Mouse (Mus musculus) stomach, embryonic 15.5 days (tissue): Measurements from ENCODE around the gene Nfia. TPM values are rescaled to one million over a fixed set of nuclear protein-coding genes. Genes with fewer than 3 reads are reported as not detected.

Experiments
- ATAC-seq: fragments of 200-750 bp; cut with Nextera tagmentation; 2 replicates; pipeline ENCODE4 v1.8.0; 2017; ENCODE audit warnings: low read depth, moderate number of reproducible peaks, moderate TSS enrichment; ENCODE audit not compliant: insufficient read depth, low FRiP score
- H3K27ac ChIP-seq: fragments of 300-500 bp; sonication (generic); 2 replicates; pipeline ENCODE4 v1.5.1; 2015; ENCODE audit warnings: mild to moderate bottlenecking, inconsistent platforms
- H3K27me3 ChIP-seq: fragments of 300-500 bp; sonication (generic); replicated peaks from 2 replicates; pipeline ENCODE4 v1.6.1; 2015; ENCODE audit warnings: inconsistent platforms
- H3K36me3 ChIP-seq: fragments of 300-500 bp; sonication (generic); 2 replicates; pipeline ENCODE4 v1.6.1; 2015; ENCODE audit warnings: inconsistent platforms
- H3K4me1 ChIP-seq: fragments of 300-500 bp; sonication (generic); 2 replicates; pipeline ENCODE4 v1.6.1; 2015; ENCODE audit warnings: inconsistent platforms
- H3K4me2 ChIP-seq: fragments of 300-500 bp; sonication (generic); 2 replicates; pipeline ENCODE4 v1.6.1; 2015; ENCODE audit warnings: mild to moderate bottlenecking, inconsistent platforms
- H3K4me3 ChIP-seq: fragments of 300-500 bp; sonication (generic); replicated peaks from 2 replicates; pipeline ENCODE4 v1.5.1; 2015; ENCODE audit warnings: inconsistent platforms
- H3K9ac ChIP-seq: fragments of 300-500 bp; sonication (generic); 2 replicates; pipeline ENCODE4 v1.6.1; 2015; ENCODE audit warnings: inconsistent platforms
- H3K9me3 ChIP-seq: fragments of 300-500 bp; sonication (generic); 2 replicates; pipeline ENCODE4 v1.6.1; 2016; ENCODE audit warnings: inconsistent platforms
- WGBS: fragments of 180-500 bp; shearing (Covaris S2); methylation state at CpG from one replicate; pipeline ENCODE4 v1.1.7; 2015; 5-methylcytosine and 5-hydroxymethylcytosine counted together
- polyA plus RNA-seq: library from polyadenylated mRNA; unstranded; fragments of >200 nt; fragmentation: Nextera tagmentation; extraction: Ambion mirVana; gene quantifications from 2 replicates; pipeline ENCODE4 v1.2.1, GENCODE M21; 2015

Gene Nfia
- polyA plus RNA-seq, 1 experiment from 2014 or later, result 45.5 TPM

DNA sequence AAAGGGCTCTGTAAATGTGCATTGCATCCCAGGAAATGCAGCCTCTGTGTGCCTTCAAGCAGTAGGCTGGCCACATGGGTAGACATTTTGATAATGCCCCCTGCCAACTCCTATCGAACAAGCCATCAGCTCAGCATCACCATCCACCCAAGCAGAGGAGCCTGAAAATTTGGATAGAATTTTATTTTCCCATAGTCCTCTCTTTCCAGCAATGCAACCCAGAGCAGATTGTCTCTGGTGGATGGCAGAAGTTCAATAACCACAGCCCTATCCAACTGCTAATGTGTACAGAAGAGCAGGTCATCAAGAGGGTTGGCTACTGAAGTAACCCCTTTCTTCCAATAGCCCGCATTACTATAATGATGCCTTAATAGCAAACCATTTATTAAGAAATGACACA, 237.4 kb downstream of the Nfia start:
- 68% methylated on average over 2 of the region's 2 CpGs for WGBS
- Histone ChIP-seq H3K27ac (no peak overlapping the region), H3K4me3 (no peak overlapping the region), H3K36me3 (peaks cover 4% of the 10 kb centered on the region; the same call in 1 of the 2 replicates), H3K4me1 (0 out of 2 replicates have a peak, but pooled peaks cover 1% of the 10 kb centered on the region), H3K9ac (no peak overlapping the region), H3K27me3 (no peaks in the 10 kb centered on the region), H3K4me2 (no peak overlapping the region), H3K9me3 (no peaks in the 10 kb centered on the region)
- no peak for ATAC-seq

DNA sequence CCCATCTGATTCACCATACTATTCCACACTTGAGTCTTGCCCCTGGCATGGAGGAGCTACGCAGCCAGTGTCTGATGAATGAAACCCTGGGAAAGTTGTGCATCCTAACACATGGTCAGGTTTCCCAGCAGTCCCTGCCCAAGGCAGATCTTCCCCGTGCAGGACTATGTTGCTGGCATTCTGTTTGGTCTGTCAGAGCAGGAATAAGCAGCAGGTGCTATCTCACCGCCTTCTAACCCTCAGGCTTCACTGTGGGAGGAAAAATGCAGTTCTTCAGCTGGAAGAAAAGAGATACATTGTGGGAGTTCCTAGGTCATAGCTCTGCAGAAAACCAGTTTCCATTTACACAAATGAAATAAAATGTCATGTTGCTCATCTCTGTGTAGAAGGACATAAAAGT, 247.3 kb downstream of the Nfia start:
- Histone ChIP-seq H3K4me2 (no peak overlapping the region), H3K9me3 (no peaks in the 10 kb centered on the region), H3K36me3 (peaks cover 5% of the 10 kb centered on the region; the same call in 1 of the 2 replicates), H3K4me1 (no peaks in the 10 kb centered on the region), H3K9ac (no peak overlapping the region), H3K27ac (no peak overlapping the region), H3K4me3 (no peak overlapping the region), H3K27me3 (no peaks in the 10 kb centered on the region)
- no peak for ATAC-seq
- WGBS, result 88% methylated on average over 3 of the region's 3 CpGs

DNA sequence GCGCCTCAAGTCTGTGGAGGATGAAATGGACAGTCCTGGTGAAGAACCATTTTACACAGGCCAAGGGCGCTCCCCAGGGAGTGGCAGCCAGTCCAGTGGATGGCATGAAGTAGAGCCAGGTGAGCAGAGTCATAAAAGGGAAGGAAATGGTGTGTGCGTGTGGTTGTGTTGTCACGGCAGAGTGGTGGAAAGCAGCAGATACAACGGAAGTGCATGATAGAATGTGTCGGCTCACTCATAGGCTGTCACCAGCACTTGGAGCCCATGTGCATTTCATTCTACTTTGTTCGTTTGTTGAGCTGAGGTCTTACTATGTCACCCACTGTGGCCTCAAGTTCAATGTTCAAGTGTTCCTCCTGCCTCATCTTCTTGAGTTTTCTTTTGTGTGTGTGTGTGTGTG, 248.3 kb downstream of the Nfia start:
- Histone ChIP-seq H3K9ac (no peak overlapping the region), H3K9me3 (no peaks in the 10 kb centered on the region), H3K4me1 (no peaks in the 10 kb centered on the region), H3K4me2 (no peak overlapping the region), H3K36me3 (0 out of 2 replicates have a peak, but pooled peaks cover 3% of the 10 kb centered on the region), H3K27ac (no peak overlapping the region), H3K4me3 (no peak overlapping the region), H3K27me3 (no peaks in the 10 kb centered on the region)
- ATAC-seq, result no peak
- WGBS, result 86% methylated on average over 7 of the region's 7 CpGs

DNA sequence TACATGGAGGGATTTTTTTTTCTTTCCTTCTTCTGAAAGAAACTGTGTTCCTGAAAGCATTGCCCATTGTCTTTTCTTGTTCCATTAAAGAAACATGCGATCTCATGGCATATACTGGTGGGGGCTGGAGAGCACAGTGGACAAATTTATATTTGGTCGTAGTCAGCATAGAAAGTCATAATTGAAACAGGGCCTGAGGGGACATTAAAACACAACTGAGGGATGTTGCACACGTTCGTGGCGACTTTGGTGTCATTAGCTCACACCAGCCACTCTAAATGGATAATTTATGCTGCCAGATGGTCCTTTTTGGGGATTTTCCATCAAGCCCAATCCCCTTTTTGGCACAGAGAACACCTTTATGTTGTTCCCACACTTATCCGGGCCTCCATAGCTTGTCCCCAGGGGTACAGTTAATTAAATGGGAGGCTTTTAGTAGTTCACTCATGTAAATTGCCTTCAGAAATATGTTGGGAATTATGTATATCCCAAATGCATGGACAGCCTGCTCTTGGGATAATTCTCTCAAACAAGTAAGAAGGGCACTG, 250.8 kb downstream of the Nfia start:
- WGBS, result 73% methylated on average over 6 of the region's 6 CpGs
- no peak overlapping the region for H3K4me3 ChIP-seq
- no peaks in the 10 kb centered on the region for H3K27me3 ChIP-seq
- H3K4me2 ChIP-seq, result no peak overlapping the region
- H3K27ac ChIP-seq, result no peak overlapping the region
- no peak overlapping the region for H3K9ac ChIP-seq
- H3K9me3 ChIP-seq, result no peaks in the 10 kb centered on the region
- H3K4me1 ChIP-seq, result no peaks in the 10 kb centered on the region
- ATAC-seq, result no peak
- 0 out of 2 replicates have a peak, but pooled peaks cover 3% of the 10 kb centered on the region for H3K36me3 ChIP-seq

DNA sequence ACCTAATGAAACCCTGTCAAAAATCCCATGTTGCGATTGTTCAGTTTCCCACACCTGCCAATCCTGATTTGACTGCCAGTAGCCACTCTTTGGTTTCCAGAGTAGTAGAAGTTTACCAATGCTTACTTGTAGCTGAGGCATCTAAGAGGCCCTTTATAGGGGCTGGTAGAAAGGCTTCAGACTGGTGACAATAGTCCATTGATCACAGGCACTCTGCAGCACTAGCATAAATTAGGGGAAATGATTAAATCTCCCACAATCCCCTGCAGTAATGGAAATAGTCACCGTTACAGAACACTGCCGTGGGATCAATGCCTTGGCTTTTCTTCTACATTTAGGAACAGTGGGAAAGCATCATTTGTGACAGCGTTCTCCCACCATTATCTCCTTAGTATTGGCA, 254.9 kb downstream of the Nfia start:
- WGBS, result 82% methylated on average over 4 of the region's 4 CpGs
- Histone ChIP-seq H3K9ac (no peak overlapping the region), H3K4me2 (no peak overlapping the region), H3K9me3 (no peaks in the 10 kb centered on the region), H3K4me3 (no peak overlapping the region), H3K27me3 (no peaks in the 10 kb centered on the region), H3K27ac (no peak overlapping the region), H3K36me3 (0 out of 2 replicates have a peak, but pooled peaks cover under 1% of the 10 kb centered on the region), H3K4me1 (no peaks in the 10 kb centered on the region)
- ATAC-seq, result no peak

DNA sequence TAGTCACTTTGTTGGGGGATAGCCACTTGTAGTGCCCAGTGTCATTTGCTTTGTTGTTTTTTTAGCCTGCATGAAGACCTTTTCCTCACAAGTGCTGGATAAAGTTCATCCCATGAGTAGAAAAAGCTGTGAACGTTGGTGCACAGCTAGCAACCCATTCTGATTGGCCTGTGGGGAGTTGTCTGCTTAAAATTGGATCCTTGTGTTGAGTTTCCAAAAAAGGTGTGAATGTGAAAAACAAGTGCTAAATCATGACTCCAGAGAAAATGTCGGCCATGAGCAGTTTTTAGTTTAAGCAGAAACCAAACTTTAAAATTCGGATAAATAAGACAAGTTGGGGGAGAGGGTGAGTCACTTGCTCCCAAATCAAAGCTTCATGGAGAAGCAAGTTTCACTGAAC, 259.3 kb downstream of the Nfia start:
- Histone ChIP-seq H3K4me2 (no peak overlapping the region), H3K27ac (no peak overlapping the region), H3K4me1 (no peaks in the 10 kb centered on the region), H3K9me3 (no peaks in the 10 kb centered on the region), H3K9ac (no peak overlapping the region), H3K36me3 (no peaks in the 10 kb centered on the region), H3K27me3 (no peaks in the 10 kb centered on the region), H3K4me3 (no peak overlapping the region)
- ATAC-seq, result no peak
- 64% methylated on average over 3 of the region's 3 CpGs for WGBS

DNA sequence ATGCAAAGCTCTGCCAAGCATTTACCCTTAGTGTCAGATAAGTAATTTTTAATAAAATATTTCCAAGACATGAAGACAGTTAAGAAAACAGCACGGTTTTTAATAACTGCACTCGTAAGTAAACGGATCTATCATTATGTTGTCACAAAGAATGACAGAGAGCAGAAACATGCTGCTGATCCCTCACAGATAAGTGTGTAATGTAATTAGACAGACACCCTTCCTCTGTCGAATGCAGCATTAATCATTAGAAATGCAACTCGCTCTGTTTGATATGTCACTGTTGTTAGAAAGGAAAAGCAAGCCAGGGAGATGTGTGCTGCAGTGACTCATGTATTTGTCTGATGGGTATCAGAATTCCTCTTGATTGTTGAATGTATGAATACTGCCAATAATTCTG, 259.8 kb downstream of the Nfia start:
- H3K4me3 ChIP-seq, result no peak overlapping the region
- 52% methylated on average over 5 of the region's 5 CpGs for WGBS
- no peaks in the 10 kb centered on the region for H3K36me3 ChIP-seq
- no peaks in the 10 kb centered on the region for H3K27me3 ChIP-seq
- no peak overlapping the region for H3K9ac ChIP-seq
- H3K4me1 ChIP-seq, result no peaks in the 10 kb centered on the region
- H3K4me2 ChIP-seq, result no peak overlapping the region
- ATAC-seq, result no peak
- no peak overlapping the region for H3K27ac ChIP-seq
- no peaks in the 10 kb centered on the region for H3K9me3 ChIP-seq

DNA sequence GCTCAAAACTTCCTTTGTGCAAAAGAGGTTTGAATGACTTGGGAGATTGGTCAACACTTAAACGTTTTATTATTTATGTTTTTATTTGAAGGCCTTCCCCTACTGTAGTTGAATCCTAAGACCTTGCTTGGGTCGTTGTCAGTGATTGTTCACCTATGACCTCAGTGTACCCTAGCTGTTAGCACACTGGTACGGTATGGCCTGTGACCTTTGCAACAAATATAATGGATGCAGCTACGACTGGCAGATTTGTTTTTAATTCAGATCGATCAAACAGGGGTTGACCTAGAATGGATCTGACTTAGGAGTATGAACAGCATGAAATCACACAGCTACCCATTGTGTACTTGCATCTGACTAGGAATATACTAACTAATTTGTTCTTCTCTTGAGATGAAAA, 266.6 kb downstream of the Nfia start:
- ATAC-seq, result no peak
- WGBS, result 67% methylated on average over 5 of the region's 5 CpGs
- no peaks in the 10 kb centered on the region for H3K4me1 ChIP-seq
- H3K27ac ChIP-seq, result no peak overlapping the region
- no peaks in the 10 kb centered on the region for H3K36me3 ChIP-seq
- H3K4me3 ChIP-seq, result no peak overlapping the region
- no peak overlapping the region for H3K4me2 ChIP-seq
- H3K27me3 ChIP-seq, result no peaks in the 10 kb centered on the region
- no peaks in the 10 kb centered on the region for H3K9me3 ChIP-seq
- H3K9ac ChIP-seq, result no peak overlapping the region

DNA sequence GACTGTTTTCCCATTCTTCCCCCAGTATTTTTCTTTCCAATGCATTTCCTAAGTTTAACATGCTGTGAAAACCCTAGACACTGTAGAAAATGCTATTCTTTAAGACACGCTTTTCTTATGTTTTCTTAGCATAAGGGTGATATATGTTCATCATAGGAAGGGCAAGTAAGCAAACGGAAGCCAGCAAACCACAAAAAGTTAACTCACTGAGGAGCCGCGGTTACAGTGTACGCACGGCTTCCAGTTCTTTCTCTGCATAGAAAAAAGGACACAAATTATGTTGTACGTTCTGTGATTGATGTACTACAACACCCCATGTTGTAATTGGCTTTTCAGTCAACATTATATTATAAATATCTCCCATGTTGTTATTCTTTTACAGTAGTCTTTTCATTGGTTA, 267.6 kb downstream of the Nfia start:
- H3K27ac ChIP-seq, result no peak overlapping the region
- H3K9ac ChIP-seq, result no peak overlapping the region
- H3K36me3 ChIP-seq, result no peaks in the 10 kb centered on the region
- no peaks in the 10 kb centered on the region for H3K9me3 ChIP-seq
- no peaks in the 10 kb centered on the region for H3K27me3 ChIP-seq
- no peak overlapping the region for H3K4me2 ChIP-seq
- no peak overlapping the region for H3K4me3 ChIP-seq
- WGBS, result 65% methylated on average over 7 of the region's 7 CpGs
- ATAC-seq, result no peak
- H3K4me1 ChIP-seq, result no peaks in the 10 kb centered on the region

DNA sequence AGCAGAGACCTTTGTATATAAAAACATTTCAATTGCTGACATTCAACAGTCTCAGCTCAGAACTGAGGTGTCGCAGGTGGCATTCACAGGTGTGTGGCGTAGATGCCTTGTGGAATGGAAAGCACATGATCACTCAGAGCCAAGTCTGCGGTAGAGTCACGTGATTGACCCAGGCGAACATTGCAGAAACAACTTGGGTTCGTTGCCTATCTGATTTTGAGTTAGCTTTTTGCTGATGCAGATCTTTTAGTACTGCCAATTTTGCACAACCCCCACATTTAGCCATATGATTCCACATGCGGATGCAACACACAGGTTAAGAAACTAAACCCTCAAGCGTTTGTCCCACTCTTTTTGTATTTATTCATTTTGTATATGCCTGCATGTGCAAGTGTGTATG, 272.1 kb downstream of the Nfia start:
- Histone ChIP-seq H3K9me3 (no peaks in the 10 kb centered on the region), H3K27me3 (no peaks in the 10 kb centered on the region), H3K27ac (no peak overlapping the region), H3K4me3 (no peak overlapping the region), H3K4me1 (0 out of 2 replicates have a peak, but pooled peaks cover 3% of the 10 kb centered on the region), H3K36me3 (no peaks in the 10 kb centered on the region), H3K4me2 (no peak overlapping the region), H3K9ac (no peak overlapping the region)
- ATAC-seq, result no peak
- 82% methylated on average over 8 of the region's 8 CpGs for WGBS

DNA sequence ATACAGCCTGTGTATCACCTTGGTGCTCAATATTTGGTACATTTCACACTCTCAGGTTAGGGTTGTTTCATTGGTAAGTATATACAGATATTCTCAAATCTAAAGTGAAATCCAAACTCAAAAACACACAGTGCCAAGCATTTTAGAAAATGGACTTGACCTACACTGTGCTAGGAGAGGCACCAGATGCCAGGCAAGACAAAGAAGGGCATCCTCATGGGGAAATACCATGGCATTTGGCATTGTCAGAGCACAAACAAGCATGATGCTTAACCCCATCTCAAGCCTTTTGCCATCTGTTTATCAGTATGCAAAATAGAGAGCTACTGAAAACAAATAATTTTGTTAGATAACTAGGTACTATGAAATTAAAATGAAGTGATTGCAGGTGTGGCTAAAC, 274.8 kb downstream of the Nfia start:
- no peak for ATAC-seq
- no peak overlapping the region for H3K4me3 ChIP-seq

DNA sequence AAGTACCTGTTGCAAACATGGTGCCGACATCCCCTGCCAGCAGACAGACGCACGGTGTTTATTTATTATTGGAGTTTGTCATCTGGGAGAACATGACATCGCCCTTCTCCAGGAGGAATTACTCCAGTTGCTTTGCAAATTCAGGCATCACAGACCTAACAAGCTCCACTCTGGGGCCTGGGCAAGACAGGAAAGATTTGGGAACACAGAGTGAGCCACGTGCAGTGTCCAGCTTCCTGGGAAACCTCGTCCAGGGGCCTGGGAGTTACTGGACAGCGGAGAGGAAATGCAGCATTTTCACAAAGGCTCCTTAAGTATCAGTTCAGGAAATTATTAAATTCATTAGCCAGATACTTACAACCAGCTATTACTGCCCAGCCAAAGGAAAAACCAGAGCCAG, 277.1 kb downstream of the Nfia start:
- Histone ChIP-seq H3K27ac (0 out of 2 replicates have a peak overlapping the region, but pooled peaks have one; percentile 11), H3K36me3 (no peaks in the 10 kb centered on the region), H3K4me3 (no peak overlapping the region), H3K9me3 (no peaks in the 10 kb centered on the region), H3K9ac (no peak overlapping the region), H3K27me3 (no peaks in the 10 kb centered on the region), H3K4me2 (no peak overlapping the region), H3K4me1 (peaks cover 7% of the 10 kb centered on the region; the same call in 1 of the 2 replicates)
- WGBS, result 43% methylated on average over 7 of the region's 7 CpGs
- no peak for ATAC-seq

More for the DNA sequence above, 274.8 kb downstream of the Nfia start:
- H3K36me3 ChIP-seq, result no peaks in the 10 kb centered on the region
- H3K4me1 ChIP-seq, result peaks cover 7% of the 10 kb centered on the region; the same call in 1 of the 2 replicates
- H3K9me3 ChIP-seq, result no peaks in the 10 kb centered on the region
- H3K4me2 ChIP-seq, result no peak overlapping the region
- no peak overlapping the region for H3K27ac ChIP-seq
- no peak overlapping the region for H3K9ac ChIP-seq
- H3K27me3 ChIP-seq, result no peaks in the 10 kb centered on the region
